Mouse (Mus musculus): ENCODE measurements around the gene Vsx2. TPM values are rescaled to one million over a fixed set of nuclear protein-coding genes. Genes with fewer than 3 reads are reported as not detected.

Vsx2 gene
- not detected for polyA plus RNA-seq (2014; fragmentation: Illumina TruSeq; extraction: RNeasy Lipid Tissue Mini Kit (QIAGEN cat#74804); ENCODE audit: low read depth, low replicate concordance)

DNA sequence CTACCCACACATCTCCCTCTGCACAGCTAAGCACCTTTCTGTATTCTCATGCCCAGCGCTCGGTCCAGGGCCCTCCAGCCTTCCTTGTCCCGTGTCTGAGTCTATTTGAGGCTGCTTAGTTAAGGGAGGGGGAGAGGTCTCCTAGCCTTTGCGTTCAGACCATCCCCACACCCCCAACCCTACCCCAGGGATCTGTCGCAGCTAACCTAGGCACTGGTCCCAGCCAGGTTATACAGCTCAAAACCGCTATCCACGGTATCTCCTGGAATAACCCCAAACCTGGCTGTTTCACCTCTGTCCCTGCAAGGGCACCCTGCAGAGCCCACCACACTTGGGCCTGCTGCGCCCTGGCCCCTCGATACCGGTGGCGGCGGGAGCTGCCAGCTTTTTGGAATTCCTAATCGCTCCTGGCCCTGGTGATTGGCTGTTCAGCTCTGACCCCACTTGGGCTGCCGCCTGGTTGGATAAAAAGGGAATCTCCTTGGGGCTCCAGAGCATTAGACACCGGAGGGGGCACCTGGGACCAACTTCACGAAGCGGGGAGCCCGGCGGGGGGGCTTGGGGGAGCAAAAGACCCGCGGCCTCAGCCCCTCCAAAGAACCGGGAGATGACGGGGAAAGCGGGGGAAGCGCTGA, at the start of gene Vsx2:
TSS of gene Vsx2 (plus strand) at position 427 of the 635 bp plus-strand sequence.

DNA sequence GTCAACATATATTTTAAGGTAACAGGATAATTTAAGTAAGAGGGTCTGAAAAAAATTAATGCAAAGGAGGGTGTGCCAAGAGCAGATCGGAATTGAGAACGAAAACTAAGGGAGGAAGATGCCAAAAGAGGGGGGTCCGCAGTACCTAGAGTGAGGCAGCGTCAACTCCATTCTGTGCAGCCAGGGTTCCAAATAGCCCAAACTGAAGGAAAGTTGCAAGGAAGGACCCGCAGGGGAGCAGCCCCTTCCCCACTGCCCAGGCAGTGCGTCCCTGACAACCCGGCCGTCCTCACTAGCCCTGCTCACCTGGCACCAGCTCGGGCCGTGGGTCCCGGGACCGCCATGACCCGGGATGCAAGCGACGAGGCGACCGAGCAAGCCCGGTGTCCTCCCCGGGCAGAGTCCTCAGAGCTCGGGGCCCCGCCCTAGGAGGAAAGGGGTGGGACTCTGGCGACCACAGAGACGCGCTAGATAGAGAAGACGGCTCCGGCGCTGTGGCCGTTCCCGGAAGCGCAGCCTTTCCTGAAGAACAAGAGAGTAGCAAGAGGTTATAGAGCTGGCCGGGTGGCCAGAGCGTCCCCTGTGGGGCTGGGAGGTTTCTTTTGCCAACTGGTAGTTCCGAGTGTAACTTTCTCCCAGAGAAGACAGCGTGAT, 47.5 kb downstream of the Vsx2 start, which contains the start of gene Abcd4:
TSS of gene Abcd4 (minus strand) at position 437 of the 654 bp plus-strand sequence.

DNA sequence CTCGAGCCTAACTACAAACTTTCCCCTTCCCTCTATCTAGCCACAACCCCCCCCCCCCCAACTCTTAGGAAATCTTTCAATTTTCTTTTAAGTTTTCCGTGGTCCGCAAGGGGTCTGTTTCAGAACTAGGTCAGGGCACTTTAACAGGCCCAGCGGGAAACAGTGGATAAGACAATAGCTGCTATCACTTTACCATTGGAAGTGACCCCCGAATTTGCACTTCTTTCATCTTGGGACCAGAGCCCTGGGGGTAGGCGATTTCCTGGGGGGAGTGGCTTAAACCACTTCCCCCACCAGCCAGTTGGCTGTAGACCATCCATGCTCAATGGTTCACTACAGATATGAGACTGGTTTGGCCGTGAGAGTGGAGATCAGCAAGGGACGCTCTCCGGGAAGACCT, 71.1 kb downstream of the Vsx2 start, which contains the start of gene Vrtn:
TSS of gene Vrtn (plus strand) at position 366 of the 400 bp plus-strand sequence.

Other genes with a start within 250 kb of the Vsx2 start
- gene Coq6, start 208.1 kb upstream of the Vsx2 start, polyA plus RNA-seq (2014; fragmentation: Illumina TruSeq; extraction: RNeasy Lipid Tissue Mini Kit (QIAGEN cat#74804); ENCODE audit: low read depth, low replicate concordance), result 1.2 TPM
- gene Fam161b, start 207.9 kb upstream of the Vsx2 start, polyA plus RNA-seq (2014; fragmentation: Illumina TruSeq; extraction: RNeasy Lipid Tissue Mini Kit (QIAGEN cat#74804); ENCODE audit: low read depth, low replicate concordance), result 3.6 TPM
- gene Entpd5, start 160.7 kb upstream of the Vsx2 start, polyA plus RNA-seq (2014; fragmentation: Illumina TruSeq; extraction: RNeasy Lipid Tissue Mini Kit (QIAGEN cat#74804); ENCODE audit: low read depth, low replicate concordance), result 313 TPM
- 19.5 TPM for gene Bbof1, start 160.7 kb upstream of the Vsx2 start, polyA plus RNA-seq (2014; fragmentation: Illumina TruSeq; extraction: RNeasy Lipid Tissue Mini Kit (QIAGEN cat#74804); ENCODE audit: low read depth, low replicate concordance)
- gene Rnf113a2, start 152.6 kb upstream of the Vsx2 start, polyA plus RNA-seq (2014; fragmentation: Illumina TruSeq; extraction: RNeasy Lipid Tissue Mini Kit (QIAGEN cat#74804); ENCODE audit: low read depth, low replicate concordance), result 10.9 TPM
- gene Aldh6a1, start 118.8 kb upstream of the Vsx2 start, polyA plus RNA-seq (2014; fragmentation: Illumina TruSeq; extraction: RNeasy Lipid Tissue Mini Kit (QIAGEN cat#74804); ENCODE audit: low read depth, low replicate concordance), result 1,492 TPM
- gene Lin52, start 118.3 kb upstream of the Vsx2 start, polyA plus RNA-seq (2014; fragmentation: Illumina TruSeq; extraction: RNeasy Lipid Tissue Mini Kit (QIAGEN cat#74804); ENCODE audit: low read depth, low replicate concordance), result 35.7 TPM
- 9.9 TPM for gene Abcd4, start 47.7 kb downstream of the Vsx2 start, polyA plus RNA-seq (2014; fragmentation: Illumina TruSeq; extraction: RNeasy Lipid Tissue Mini Kit (QIAGEN cat#74804); ENCODE audit: low read depth, low replicate concordance)
- gene Vrtn, start 71.3 kb downstream of the Vsx2 start, polyA plus RNA-seq (2014; fragmentation: Illumina TruSeq; extraction: RNeasy Lipid Tissue Mini Kit (QIAGEN cat#74804); ENCODE audit: low read depth, low replicate concordance), result not detected
- gene Syndig1l, start 129.1 kb downstream of the Vsx2 start, polyA plus RNA-seq (2014; fragmentation: Illumina TruSeq; extraction: RNeasy Lipid Tissue Mini Kit (QIAGEN cat#74804); ENCODE audit: low read depth, low replicate concordance), result not detected
- gene Npc2, start 203.4 kb downstream of the Vsx2 start, polyA plus RNA-seq (2014; fragmentation: Illumina TruSeq; extraction: RNeasy Lipid Tissue Mini Kit (QIAGEN cat#74804); ENCODE audit: low read depth, low replicate concordance), result 18.1 TPM
- 170 TPM for gene Isca2, start 203.5 kb downstream of the Vsx2 start, polyA plus RNA-seq (2014; fragmentation: Illumina TruSeq; extraction: RNeasy Lipid Tissue Mini Kit (QIAGEN cat#74804); ENCODE audit: low read depth, low replicate concordance)

Data from kidney, adult 10 weeks (tissue).